Mouse (Mus musculus): ENCODE measurements at regions not wholly inside any gene's neighbourhood (a gene's known extent, or its start where the extent isn't known, plus 50 kb on each side); places are given as distances from the start of the nearest gene placed in this dataset.

DNA sequence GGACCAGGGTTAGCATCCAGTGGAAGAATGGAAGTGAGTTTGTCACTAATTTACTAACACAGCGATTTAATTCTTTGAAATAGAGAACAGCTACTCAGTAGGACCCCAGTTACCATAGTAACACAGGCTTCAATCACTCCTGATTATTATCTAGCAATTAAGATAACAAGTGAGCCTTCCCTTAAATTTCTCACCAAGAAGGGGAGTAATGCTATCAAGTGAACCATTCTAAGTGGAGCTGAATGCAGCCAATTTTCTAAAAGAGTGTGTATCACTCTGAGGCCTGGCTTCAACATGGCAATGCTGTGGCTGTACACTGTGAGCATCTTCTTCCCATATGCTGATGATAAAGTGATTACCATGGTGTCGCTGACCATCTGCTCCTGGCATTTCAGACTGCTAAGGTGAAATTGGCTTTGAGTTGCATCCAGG, 211.0 kb upstream of the Gm11042 start:
- Histone ChIP-seq H3K79me2 (ENCODE audit: control insufficient read depth, insufficient read depth) (no peaks in the 10 kb centered on the region), H3K36me3 (ENCODE audit: control insufficient read depth, insufficient read depth) (no peaks in the 10 kb centered on the region), H3K4me2 (ENCODE audit: low read depth) (no peak overlapping the region), H3ac (ENCODE audit: control insufficient read depth, insufficient read length) (no peak overlapping the region), H3K4me3 (no peak overlapping the region), H3K27me3 (ENCODE audit: control insufficient read depth, insufficient read depth, insufficient read length) (no peaks in the 10 kb centered on the region)
- TF ChIP-seq MAX (IDR thresholded peaks at IDR 0.05; ENCODE audit: low read depth): no peak
- TF ChIP-seq REST (IDR thresholded peaks at IDR 0.05; ENCODE audit: insufficient read depth, insufficient read length): no peak
- no peak for TF ChIP-seq POLR2A (IDR thresholded peaks at IDR 0.05; ENCODE audit: insufficient read length, low read depth)
- TF ChIP-seq POLR2AphosphoS2 (IDR thresholded peaks at IDR 0.05; ENCODE audit: insufficient read length, low read depth): no peak
- TF ChIP-seq MYOD1 (IDR thresholded peaks at IDR 0.05; ENCODE audit: control insufficient read depth in 1 of 3, insufficient read length in 2 of 3, low read depth in 2 of 3): no peak
- TF ChIP-seq SRF (IDR thresholded peaks at IDR 0.05; ENCODE audit: control insufficient read depth, insufficient read length, low read depth): no peak
- no peak for TF ChIP-seq MYOG (IDR thresholded peaks at IDR 0.05; ENCODE audit: control insufficient read depth in 1 of 3, insufficient read depth in 1 of 3, insufficient read length in 2 of 3, low read depth in 2 of 3)
- TF ChIP-seq E2F4 (IDR thresholded peaks at IDR 0.05; ENCODE audit: insufficient read depth): no peak
- TF ChIP-seq TCF12 (IDR thresholded peaks at IDR 0.05; ENCODE audit: insufficient read depth, poor library complexity, severe bottlenecking): no peak
- TF ChIP-seq TCF3 (IDR thresholded peaks at IDR 0.05; ENCODE audit: insufficient read length, low read depth): no peak
- no peak for TF ChIP-seq CEBPB (IDR thresholded peaks at IDR 0.05; ENCODE audit: insufficient read depth, poor library complexity, severe bottlenecking)
- no peak for TF ChIP-seq USF1 (IDR thresholded peaks at IDR 0.05; ENCODE audit: low read depth)

GRCm38 (mm10) chr12:74523988-74524387, 207.8 kb upstream of the Gm11042 start:
- H3K36me3 ChIP-seq (ENCODE audit: control insufficient read depth, insufficient read depth): no peaks in the 10 kb centered on the region
- no peak overlapping the region for H3K4me3 ChIP-seq
- H3K4me2 ChIP-seq (ENCODE audit: low read depth): no peak overlapping the region
- no peaks in the 10 kb centered on the region for H3K79me2 ChIP-seq (ENCODE audit: control insufficient read depth, insufficient read depth)
- TF ChIP-seq MAX (IDR thresholded peaks at IDR 0.05; ENCODE audit: low read depth) (no peak), MYOD1 (IDR thresholded peaks at IDR 0.05; ENCODE audit: control insufficient read depth in 1 of 3, insufficient read length in 2 of 3, low read depth in 2 of 3) (peak; percentile 19 to 51 (median 31))
- H3ac ChIP-seq (ENCODE audit: control insufficient read depth, insufficient read length): no peak overlapping the region
- H3K27me3 ChIP-seq (ENCODE audit: control insufficient read depth, insufficient read depth, insufficient read length): no peaks in the 10 kb centered on the region

GRCm38 (mm10) chr12:74518032-74518431, 201.8 kb upstream of the Gm11042 start:
- no peaks in the 10 kb centered on the region for H3K36me3 ChIP-seq (ENCODE audit: control insufficient read depth, insufficient read depth)
- TF ChIP-seq E2F4 (IDR thresholded peaks at IDR 0.05; ENCODE audit: insufficient read depth) (no peak), CEBPB (IDR thresholded peaks at IDR 0.05; ENCODE audit: insufficient read depth, poor library complexity, severe bottlenecking) (no peak), REST (IDR thresholded peaks at IDR 0.05; ENCODE audit: insufficient read depth, insufficient read length) (no peak), TCF12 (IDR thresholded peaks at IDR 0.05; ENCODE audit: insufficient read depth, poor library complexity, severe bottlenecking) (no peak), POLR2AphosphoS2 (IDR thresholded peaks at IDR 0.05; ENCODE audit: insufficient read length, low read depth) (no peak), MYOD1 (IDR thresholded peaks at IDR 0.05; ENCODE audit: control insufficient read depth in 1 of 3, insufficient read length in 2 of 3, low read depth in 2 of 3) (no peak), MAX (IDR thresholded peaks at IDR 0.05; ENCODE audit: low read depth) (no peak), SRF (IDR thresholded peaks at IDR 0.05; ENCODE audit: control insufficient read depth, insufficient read length, low read depth) (no peak), POLR2A (IDR thresholded peaks at IDR 0.05; ENCODE audit: insufficient read length, low read depth) (no peak)
- no peak overlapping the region for H3K4me2 ChIP-seq (ENCODE audit: low read depth)
- H3ac ChIP-seq (ENCODE audit: control insufficient read depth, insufficient read length): no peak overlapping the region
- H3K4me3 ChIP-seq: no peak overlapping the region
- no peaks in the 10 kb centered on the region for H3K27me3 ChIP-seq (ENCODE audit: control insufficient read depth, insufficient read depth, insufficient read length)
- H3K79me2 ChIP-seq (ENCODE audit: control insufficient read depth, insufficient read depth): no peaks in the 10 kb centered on the region

- TF ChIP-seq TCF3 (IDR thresholded peaks at IDR 0.05; ENCODE audit: insufficient read length, low read depth) (peak; percentile 10), MYOG (IDR thresholded peaks at IDR 0.05; ENCODE audit: control insufficient read depth in 1 of 3, insufficient read depth in 1 of 3, insufficient read length in 2 of 3, low read depth in 2 of 3) (peak; percentile 37 to 95 (median 87)), REST (IDR thresholded peaks at IDR 0.05; ENCODE audit: insufficient read depth, insufficient read length) (no peak), MYOD1 (IDR thresholded peaks at IDR 0.05; ENCODE audit: control insufficient read depth in 1 of 3, insufficient read length in 2 of 3, low read depth in 2 of 3) (peak; percentile 61 to 89 (median 89)), POLR2A (IDR thresholded peaks at IDR 0.05; ENCODE audit: insufficient read length, low read depth) (no peak), USF1 (IDR thresholded peaks at IDR 0.05; ENCODE audit: low read depth) (no peak), SRF (IDR thresholded peaks at IDR 0.05; ENCODE audit: control insufficient read depth, insufficient read length, low read depth) (no peak), MAX (IDR thresholded peaks at IDR 0.05; ENCODE audit: low read depth) (no peak), TCF12 (IDR thresholded peaks at IDR 0.05; ENCODE audit: insufficient read depth, poor library complexity, severe bottlenecking) (peak; percentile 60), CEBPB (IDR thresholded peaks at IDR 0.05; ENCODE audit: insufficient read depth, poor library complexity, severe bottlenecking) (no peak), POLR2AphosphoS2 (IDR thresholded peaks at IDR 0.05; ENCODE audit: insufficient read length, low read depth) (no peak)
- H3K4me3 ChIP-seq: no peak overlapping the region
- no peaks in the 10 kb centered on the region for H3K27me3 ChIP-seq (ENCODE audit: control insufficient read depth, insufficient read depth, insufficient read length)
- H3K4me2 ChIP-seq (ENCODE audit: low read depth): no peak overlapping the region
- no peak overlapping the region for H3ac ChIP-seq (ENCODE audit: control insufficient read depth, insufficient read length)
- H3K79me2 ChIP-seq (ENCODE audit: control insufficient read depth, insufficient read depth): no peaks in the 10 kb centered on the region
- no peaks in the 10 kb centered on the region for H3K36me3 ChIP-seq (ENCODE audit: control insufficient read depth, insufficient read depth)
These were observed 200.3 kb upstream of the Gm11042 start for GRCm38 (mm10) chr12:74516527-74516926.

- Histone ChIP-seq H3K79me2 (ENCODE audit: control insufficient read depth, insufficient read depth) (no peaks in the 10 kb centered on the region), H3ac (ENCODE audit: control insufficient read depth, insufficient read length) (no peak overlapping the region), H3K4me2 (ENCODE audit: low read depth) (no peak overlapping the region), H3K27me3 (ENCODE audit: control insufficient read depth, insufficient read depth, insufficient read length) (no peaks in the 10 kb centered on the region), H3K36me3 (ENCODE audit: control insufficient read depth, insufficient read depth) (no peaks in the 10 kb centered on the region), H3K4me3 (no peak overlapping the region)
- no peak for TF ChIP-seq POLR2AphosphoS2 (IDR thresholded peaks at IDR 0.05; ENCODE audit: insufficient read length, low read depth)
- TF ChIP-seq MYOD1 (IDR thresholded peaks at IDR 0.05; ENCODE audit: control insufficient read depth in 1 of 3, insufficient read length in 2 of 3, low read depth in 2 of 3): no peak
- TF ChIP-seq MAX (IDR thresholded peaks at IDR 0.05; ENCODE audit: low read depth): no peak
- no peak for TF ChIP-seq TCF12 (IDR thresholded peaks at IDR 0.05; ENCODE audit: insufficient read depth, poor library complexity, severe bottlenecking)
- no peak for TF ChIP-seq TCF3 (IDR thresholded peaks at IDR 0.05; ENCODE audit: insufficient read length, low read depth)
- no peak for TF ChIP-seq REST (IDR thresholded peaks at IDR 0.05; ENCODE audit: insufficient read depth, insufficient read length)
- TF ChIP-seq CEBPB (IDR thresholded peaks at IDR 0.05; ENCODE audit: insufficient read depth, poor library complexity, severe bottlenecking): no peak
- TF ChIP-seq MYOG (IDR thresholded peaks at IDR 0.05; ENCODE audit: control insufficient read depth in 1 of 3, insufficient read depth in 1 of 3, insufficient read length in 2 of 3, low read depth in 2 of 3): no peak
- TF ChIP-seq SRF (IDR thresholded peaks at IDR 0.05; ENCODE audit: control insufficient read depth, insufficient read length, low read depth): no peak
- TF ChIP-seq USF1 (IDR thresholded peaks at IDR 0.05; ENCODE audit: low read depth): no peak
- TF ChIP-seq POLR2A (IDR thresholded peaks at IDR 0.05; ENCODE audit: insufficient read length, low read depth): no peak
- TF ChIP-seq E2F4 (IDR thresholded peaks at IDR 0.05; ENCODE audit: insufficient read depth): no peak
These were observed 186.6 kb upstream of the Gm11042 start for GRCm38 (mm10) chr12:74502791-74503190.
